Mouse (Mus musculus): ENCODE data around the gene Nr0b2. TPM values are rescaled to one million over a fixed set of nuclear protein-coding genes. Genes with fewer than 3 reads are reported as not detected.

Nr0b2 gene
- polyA plus RNA-seq, 1 experiment from 2014 or later, result not detected

GRCm38 (mm10) chr4:133605330-133605729, 52.2 kb downstream of the Nr0b2 start:
- Histone ChIP-seq H3K9me3 (ENCODE audit: control insufficient read depth, low read length) (no peaks in the 10 kb centered on the region), H3K4me2 (replicated peaks; ENCODE audit: low read depth, low read length) (no peak overlapping the region), H3K36me3 (ENCODE audit: control insufficient read depth, insufficient read depth, low read length) (no peaks in the 10 kb centered on the region), H3K27me3 (ENCODE audit: control insufficient read depth, insufficient read depth, low read length) (peaks cover 17% of the 10 kb centered on the region), H3K4me3 (ENCODE audit: low read depth, low read length) (no peak overlapping the region), H3K27ac (ENCODE audit: low read depth, low read length) (no peak overlapping the region), H3K4me1 (replicated peaks; ENCODE audit: control insufficient read depth, insufficient read depth, low read length) (no peaks in the 10 kb centered on the region), H3K9ac (ENCODE audit: low read depth, low read length) (no peak overlapping the region)
- ATAC-seq (ENCODE audit: low FRiP score) (no peak), DNase-seq (ENCODE audit: low spot score) (no peak)
- WGBS, result 54% methylated on average over 9 of the region's 9 CpGs

Other genes starting within 250 kb of the Nr0b2 start
- gene Wdtc1, start 199.9 kb upstream of the Nr0b2 start, polyA plus RNA-seq (2014; fragmentation: Nextera tagmentation; extraction: Ambion mirVana), result 21.6 and 23.4 TPM in 2 replicates
- 5.7 and 5.8 TPM in 2 replicates for gene Slc9a1, start 183.7 kb upstream of the Nr0b2 start, polyA plus RNA-seq (2014; fragmentation: Nextera tagmentation; extraction: Ambion mirVana)
- 0.37 and 0.46 TPM in 2 replicates for gene Tent5b, start 73.2 kb upstream of the Nr0b2 start, polyA plus RNA-seq (2014; fragmentation: Nextera tagmentation; extraction: Ambion mirVana)
- gene Trnp1, start 54.8 kb upstream of the Nr0b2 start, polyA plus RNA-seq (2014; fragmentation: Nextera tagmentation; extraction: Ambion mirVana), result 1.7 and 2.6 TPM in 2 replicates
- gene Kdf1, start 34.4 kb upstream of the Nr0b2 start, polyA plus RNA-seq (2014; fragmentation: Nextera tagmentation; extraction: Ambion mirVana), result 1.0 and 1.7 TPM in 2 replicates
- gene Nudc, start 7.4 kb upstream of the Nr0b2 start, polyA plus RNA-seq (2014; fragmentation: Nextera tagmentation; extraction: Ambion mirVana), result 315 and 324 TPM in 2 replicates
- 6.9 and 8.9 TPM in 2 replicates for gene Gpatch3, start 21.4 kb downstream of the Nr0b2 start, polyA plus RNA-seq (2014; fragmentation: Nextera tagmentation; extraction: Ambion mirVana)
- 25.9 and 29.3 TPM in 2 replicates for gene Gpn2, start 31.0 kb downstream of the Nr0b2 start, polyA plus RNA-seq (2014; fragmentation: Nextera tagmentation; extraction: Ambion mirVana)
- 19.5 and 29.6 TPM in 2 replicates for gene Sfn, start 48.8 kb downstream of the Nr0b2 start, polyA plus RNA-seq (2014; fragmentation: Nextera tagmentation; extraction: Ambion mirVana)
- gene Zdhhc18, start 96.8 kb downstream of the Nr0b2 start, polyA plus RNA-seq (2014; fragmentation: Nextera tagmentation; extraction: Ambion mirVana), result 2.0 and 2.8 TPM in 2 replicates
- 10.0 and 10.7 TPM in 2 replicates for gene Pigv, start 119.3 kb downstream of the Nr0b2 start, polyA plus RNA-seq (2014; fragmentation: Nextera tagmentation; extraction: Ambion mirVana)
- 40.8 and 51.6 TPM in 2 replicates for gene Arid1a, start 203.4 kb downstream of the Nr0b2 start, polyA plus RNA-seq (2014; fragmentation: Nextera tagmentation; extraction: Ambion mirVana)